Mouse (Mus musculus): ENCODE measurements around the gene Ifitm1. TPM values are rescaled to one million over a fixed set of nuclear protein-coding genes. Genes with fewer than 3 reads are reported as not detected.

Ifitm1 gene
- total and polyA plus RNA-seq, 3 experiments: 0.23 TPM; not detected in 2

- peaks cover 8 to 13% of the 10 kb centered on the region in 2 experiments for H3K4me1 ChIP-seq (ENCODE audit: control insufficient read depth in 1 of 2, insufficient read depth in 2 of 2, low read length in 2 of 2)
- H3K36me3 ChIP-seq (ENCODE audit: control insufficient read depth in 1 of 2, insufficient read depth in 2 of 2, low read length in 2 of 2): peaks cover 0 to 8% of the 10 kb centered on the region in 2 experiments; a peak in 2 of 4 replicates
- no peaks in the 10 kb centered on the region for H3K9me3 ChIP-seq (replicated peaks; ENCODE audit: insufficient read depth, low read length)
- peaks cover 1% of the 10 kb centered on the region; the same call in 1 of the 2 replicates for H3K79me2 ChIP-seq (ENCODE audit: control insufficient read depth, insufficient read depth, low read length, poor library complexity)
- no peak for TF ChIP-seq RAD21 (IDR thresholded peaks at IDR 0.05; ENCODE audit: low read depth, low read length)
- TF ChIP-seq MAZ (IDR thresholded peaks at IDR 0.05; ENCODE audit: low read depth, low read length): no peak
- no peak for TF ChIP-seq CHD1 (IDR thresholded peaks at IDR 0.05; ENCODE audit: low read depth, low read length)
- TF ChIP-seq GABPA (IDR thresholded peaks at IDR 0.05; ENCODE audit: low read depth, low read length): no peak
- no peak for TF ChIP-seq USF1 (IDR thresholded peaks at IDR 0.05; ENCODE audit: low read depth, low read length)
- TF ChIP-seq NRF1 (IDR thresholded peaks at IDR 0.05; ENCODE audit: insufficient read depth, low read depth, low read length, poor library complexity, severe bottlenecking): no peak
- no peak for TF ChIP-seq SIN3A (IDR thresholded peaks at IDR 0.05; ENCODE audit: low read length)
- TF ChIP-seq HCFC1 (IDR thresholded peaks at IDR 0.05; ENCODE audit: low read depth, low read length): no peak
- TF ChIP-seq JUND (IDR thresholded peaks at IDR 0.05; ENCODE audit: low read depth, low read length): no peak
- TF ChIP-seq POLR2AphosphoS2 (IDR thresholded peaks at IDR 0.05; ENCODE audit: low read length): no peak
- TF ChIP-seq MAFK (IDR thresholded peaks at IDR 0.05; ENCODE audit: borderline replicate concordance, low read depth, low read length): no peak
- no peak for TF ChIP-seq BHLHE40 (IDR thresholded peaks at IDR 0.05; ENCODE audit: borderline replicate concordance, low read depth, low read length)
- TF ChIP-seq ELF1 (IDR thresholded peaks at IDR 0.05; ENCODE audit: low read depth, low read length): no peak
- no peak for TF ChIP-seq ZC3H11A (IDR thresholded peaks at IDR 0.05; ENCODE audit: low read depth, low read length)
- no peak for TF ChIP-seq MYB (IDR thresholded peaks at IDR 0.05; ENCODE audit: low read depth, low read length)
- TF ChIP-seq ZNF384 (IDR thresholded peaks at IDR 0.05; ENCODE audit: low read depth, low read length): no peak
- H3K27ac ChIP-seq (ENCODE audit: control insufficient read depth, low read depth, low read length): no peak overlapping the region
- H3K27me3 ChIP-seq (ENCODE audit: control insufficient read depth in 1 of 2, insufficient read depth in 2 of 2, low read length in 2 of 2): peaks cover 9 to 13% of the 10 kb centered on the region in 2 experiments
- H3K9ac ChIP-seq (ENCODE audit: control insufficient read depth, low read depth, low read length, poor library complexity, severe bottlenecking): no peak overlapping the region
- no peak for DNase-seq (ENCODE audit: low read depth, low spot score)
- no peak overlapping the region for H3K4me3 ChIP-seq (ENCODE audit: control insufficient read depth in 1 of 2, insufficient read depth in 1 of 2, low read depth in 2 of 2, low read length in 2 of 2)
Measured at GRCm38 (mm10) chr7:140939669-140940171, 27.3 kb upstream of the Ifitm1 start.

GRCm38 (mm10) chr7:140941222-140942051 lies 25.6 kb upstream of the Ifitm1 start, which contains the start of gene Pgghg:
Gene Pgghg, plus strand, starts transcription at chr7:140941391.
- Histone ChIP-seq H3K27me3 (ENCODE audit: control insufficient read depth in 1 of 2, insufficient read depth in 2 of 2, low read length in 2 of 2) (peaks cover 3 to 6% of the 10 kb centered on the region in 2 experiments), H3K36me3 (ENCODE audit: control insufficient read depth in 1 of 2, insufficient read depth in 2 of 2, low read length in 2 of 2) (peaks cover 0 to 10% of the 10 kb centered on the region in 2 experiments; a peak in 2 of 4 replicates), H3K9ac (ENCODE audit: control insufficient read depth, low read depth, low read length, poor library complexity, severe bottlenecking) (peak within 1 kb of the TSS; percentile 91), H3K9me3 (replicated peaks; ENCODE audit: insufficient read depth, low read length) (no peaks in the 10 kb centered on the region), H3K79me2 (ENCODE audit: control insufficient read depth, insufficient read depth, low read length, poor library complexity) (peaks cover 1% of the 10 kb centered on the region; the same call in 1 of the 2 replicates), H3K4me3 (ENCODE audit: control insufficient read depth in 1 of 2, insufficient read depth in 1 of 2, low read depth in 2 of 2, low read length in 2 of 2) (peak within 1 kb of the TSS; percentile 70 to 75), H3K4me1 (ENCODE audit: control insufficient read depth in 1 of 2, insufficient read depth in 2 of 2, low read length in 2 of 2) (peaks cover 8 to 14% of the 10 kb centered on the region in 2 experiments), H3K27ac (ENCODE audit: control insufficient read depth, low read depth, low read length) (peak within 1 kb of the TSS; percentile 94)
- peak; percentile 95 for DNase-seq (ENCODE audit: low read depth, low spot score)
- TF ChIP-seq MYC (IDR thresholded peaks at IDR 0.05; ENCODE audit: low read depth, low read length) (peak; percentile 97), MXI1 (IDR thresholded peaks at IDR 0.05; ENCODE audit: low read depth, low read length) (peak; percentile 95), E2F4 (IDR thresholded peaks at IDR 0.05; ENCODE audit: borderline replicate concordance, low read depth, low read length) (peak; percentile 74), RAD21 (IDR thresholded peaks at IDR 0.05; ENCODE audit: low read depth, low read length) (peak; percentile 14; the same call in 1 of the 2 replicates), ELF1 (IDR thresholded peaks at IDR 0.05; ENCODE audit: low read depth, low read length) (peak; percentile 51; the same call in 1 of the 2 replicates), USF1 (IDR thresholded peaks at IDR 0.05; ENCODE audit: low read depth, low read length) (no peak; the same call in 1 of the 2 replicates), ZNF384 (IDR thresholded peaks at IDR 0.05; ENCODE audit: low read depth, low read length) (no peak), CTCF (IDR thresholded peaks at IDR 0.05 in 2 of 3, conservative IDR thresholded peaks at IDR 0.05 in 1 of 3; ENCODE audit: control insufficient read depth in 1 of 3, insufficient read depth in 1 of 3, low read depth in 2 of 3, low read length in 3 of 3, poor library complexity in 1 of 3, severe bottlenecking in 1 of 3) (peak; percentile 69 to 74 (median 69)), POLR2A (IDR thresholded peaks at IDR 0.05; ENCODE audit: control insufficient read depth in 1 of 2, insufficient read depth in 1 of 2, low read depth in 1 of 2, low read length in 2 of 2, poor library complexity in 1 of 2) (peak; percentile 78 to 96; a peak in 3 of 4 replicates), TCF12 (IDR thresholded peaks at IDR 0.05; ENCODE audit: low read depth, low read length) (peak; percentile 42; the same call in 1 of the 2 replicates), POLR2AphosphoS5 (IDR thresholded peaks at IDR 0.05; ENCODE audit: borderline replicate concordance, low read depth, low read length) (no peak), SIN3A (IDR thresholded peaks at IDR 0.05; ENCODE audit: low read length) (peak; percentile 92), NELFE (IDR thresholded peaks at IDR 0.05; ENCODE audit: low read depth, low read length) (peak; percentile 87), SMC3 (IDR thresholded peaks at IDR 0.05; ENCODE audit: low read depth, low read length) (peak; percentile 22; the same call in 1 of the 2 replicates), ZMIZ1 (IDR thresholded peaks at IDR 0.05; ENCODE audit: low read depth, low read length) (peak; percentile 51; the same call in 1 of the 2 replicates), ZC3H11A (IDR thresholded peaks at IDR 0.05; ENCODE audit: low read depth, low read length) (no peak), ETS1 (IDR thresholded peaks at IDR 0.05; ENCODE audit: low read depth, low read length) (0 out of 2 replicates have a peak, but pooled peaks have one; percentile 6), MAX (IDR thresholded peaks at IDR 0.05; ENCODE audit: low read length) (peak; percentile 93), POLR2AphosphoS2 (IDR thresholded peaks at IDR 0.05; ENCODE audit: low read length) (peak; percentile 61; the same call in 1 of the 2 replicates)
